Mouse (Mus musculus) heart, postnatal 36 days (tissue): ENCODE results near the gene Notch4. TPM values are rescaled to one million over a fixed set of nuclear protein-coding genes. Genes with fewer than 3 reads are reported as not detected.
"Not testable (repeated sequence)": the region's sequence is repeated elsewhere in the genome, so short reads cannot be mapped to it uniquely, and the experiment has no call there.

Experiments used
- DNase-seq, 2 experiments: peaks; one replicate each; pipeline ENCODE4 v3.0.0; 2021 to 2022
- intact Hi-C: fragments of 180-260 bp; cut with DNase I; formaldehyde crosslinking; loops from one replicate; pipeline ENCODE4 v1.15.1; 2025
- total RNA-seq, 2 experiments: library from RNA; stranded (reverse); gene quantifications; 2 replicates each; pipeline ENCODE4 v1.2.3; 2021

The Notch4 gene
- 10 to 100 TPM; 33.0 to 48.6 TPM for total RNA-seq

DNA sequence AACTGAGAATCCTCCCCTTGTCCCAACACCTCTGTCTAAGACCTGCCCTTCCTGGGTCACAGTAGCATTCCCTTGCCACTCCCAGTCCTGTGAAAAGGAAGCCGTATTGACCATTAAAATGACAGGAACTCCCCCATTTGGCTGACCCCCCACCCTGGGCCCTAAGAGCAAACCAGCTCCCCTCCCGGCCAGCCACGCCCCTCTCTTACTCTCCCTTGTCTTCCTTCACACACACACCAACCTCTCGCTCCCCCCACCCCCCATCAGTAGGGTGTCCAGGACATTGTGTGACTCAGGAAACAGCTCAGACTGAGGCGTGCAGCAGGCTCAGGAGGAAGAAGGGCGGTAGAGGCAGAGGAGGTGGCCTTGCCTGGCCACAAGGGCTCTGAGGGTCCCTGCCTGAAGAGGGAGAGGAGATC, at the start of gene Notch4:
Gene Notch4, plus strand, starts transcription at position 266 of the 419 bp plus-strand sequence.
- intact Hi-C loops, result loop anchor here (2.0 kb wide), 1 partner anchor 23 kb away; no protein-coding TSS in a partner anchor
- peak; percentile 60 to 64 for DNase-seq

DNA sequence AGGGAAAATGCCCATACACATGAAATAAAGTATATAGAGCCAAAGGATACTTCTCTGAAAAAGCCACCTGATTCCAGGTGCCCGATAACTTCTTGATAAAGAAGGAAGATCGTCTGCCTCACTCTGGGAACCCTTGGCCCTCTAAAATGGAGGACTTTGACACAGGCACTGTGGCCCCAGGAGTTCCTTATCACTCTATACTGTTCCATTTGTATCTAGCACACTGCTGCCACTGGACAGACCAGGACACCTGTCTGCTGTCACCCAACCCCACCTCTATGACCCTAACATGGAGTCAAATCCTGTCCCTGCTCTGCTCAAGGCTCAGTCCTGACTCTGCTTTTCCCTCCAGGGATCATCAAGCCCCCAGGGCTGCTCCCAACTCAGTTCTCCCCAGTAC, 47.6 kb upstream of the Notch4 start:
- intact Hi-C loops, result no loop called here
- no peak for DNase-seq

DNA sequence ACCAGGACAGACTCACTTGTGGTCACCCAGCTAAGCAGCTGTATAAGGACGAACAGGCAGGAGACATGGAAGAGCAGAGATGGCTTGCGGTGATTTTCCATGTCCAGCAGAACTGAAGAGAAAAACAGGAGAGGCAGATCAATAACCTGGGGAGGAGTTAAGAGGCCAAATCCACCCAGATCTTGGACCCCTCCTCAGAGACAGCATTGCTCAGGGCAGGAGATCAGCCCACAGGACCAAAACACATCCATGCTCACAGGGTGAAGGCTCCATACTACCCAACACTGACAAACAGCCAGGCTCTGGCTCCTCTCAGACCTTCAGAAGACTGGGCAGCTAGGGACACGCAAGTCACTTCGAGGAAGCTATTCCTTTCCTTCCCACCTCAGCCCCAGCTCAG, 46.8 kb upstream of the Notch4 start, which contains the start of gene Btnl6:
Gene Btnl6, minus strand, starts transcription at position 101 of the 400 bp plus-strand sequence.
- DNase-seq, result no peak
- intact Hi-C loops, result no loop called here

GRCm38 (mm10) chr17:34517795-34518194, 46.3 kb upstream of the Notch4 start:
- intact Hi-C loops, result no loop called here
- no peak for DNase-seq

GRCm38 (mm10) chr17:34518571-34518970, 45.5 kb upstream of the Notch4 start:
- DNase-seq, intact Hi-C loops: not testable (repeated sequence)

- no peak for DNase-seq
- intact Hi-C loops, result no loop called here
Observed at GRCm38 (mm10) chr17:34519001-34519400, 45.1 kb upstream of the Notch4 start.

DNA sequence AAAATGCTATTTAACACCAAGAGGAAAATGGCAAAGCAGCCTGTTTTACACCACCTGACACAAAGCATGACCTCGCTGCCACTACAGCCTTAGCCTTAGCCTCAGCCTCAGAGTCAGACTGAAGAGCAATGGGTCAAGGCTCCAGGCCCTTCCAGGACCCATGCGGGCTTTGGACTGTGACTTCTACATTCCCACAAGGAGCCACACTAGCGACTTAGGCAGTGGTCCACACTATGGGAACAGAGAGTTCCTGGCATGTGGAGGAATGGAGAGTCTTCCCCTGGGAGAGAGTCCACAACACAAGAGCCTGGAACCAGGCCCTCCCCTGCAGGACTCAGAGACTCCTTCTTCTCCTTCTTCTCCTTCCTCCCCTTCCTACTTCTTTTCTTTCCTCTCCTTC, 31.4 kb upstream of the Notch4 start:
- no peak for DNase-seq
- intact Hi-C loops, result no loop called here

DNA sequence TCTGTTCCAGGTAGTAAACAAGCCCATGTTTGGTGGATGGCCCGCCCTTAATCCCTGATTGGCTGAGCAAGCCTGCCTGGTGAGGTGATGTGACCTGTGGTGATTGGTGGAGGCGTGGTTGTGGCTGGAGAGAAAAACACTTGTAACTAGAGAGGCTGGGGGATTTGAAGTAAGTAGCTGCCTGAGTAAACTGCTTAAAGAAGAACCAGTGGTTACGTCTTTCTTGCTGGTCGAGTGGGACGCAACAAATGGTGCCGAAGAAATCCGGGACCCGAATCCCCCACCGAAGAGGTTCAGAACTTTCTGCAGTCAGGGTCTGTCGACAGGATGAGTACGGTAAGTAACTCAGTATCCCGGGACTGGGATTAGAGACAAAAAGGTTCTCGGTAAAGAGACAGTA, 20.5 kb upstream of the Notch4 start:
- intact Hi-C loops, DNase-seq: not testable (repeated sequence)

GRCm38 (mm10) chr17:34546797-34547196, 17.3 kb upstream of the Notch4 start:
- DNase-seq, result no peak
- intact Hi-C loops, result no loop called here

DNA sequence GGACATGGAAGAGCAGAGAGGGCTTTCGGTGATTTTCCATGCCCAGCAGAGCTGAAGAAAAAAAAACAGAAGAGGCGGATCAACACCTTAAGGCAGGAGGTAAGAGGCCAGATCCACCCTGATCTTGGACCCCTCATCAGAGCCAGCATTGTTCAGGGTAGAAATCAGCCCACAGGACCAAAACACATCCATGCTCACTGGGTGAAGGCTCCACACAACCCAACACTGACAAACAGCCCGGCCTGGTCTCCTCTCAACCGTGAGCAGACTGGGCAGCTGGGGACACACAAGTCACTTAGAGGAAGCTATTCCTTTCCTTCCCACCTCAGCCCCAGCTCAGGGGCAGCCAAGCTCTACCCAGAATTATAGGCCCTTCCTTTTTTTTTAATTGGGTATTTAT, 16.5 kb upstream of the Notch4 start:
- intact Hi-C loops, result no loop called here
- DNase-seq, result no peak

DNA sequence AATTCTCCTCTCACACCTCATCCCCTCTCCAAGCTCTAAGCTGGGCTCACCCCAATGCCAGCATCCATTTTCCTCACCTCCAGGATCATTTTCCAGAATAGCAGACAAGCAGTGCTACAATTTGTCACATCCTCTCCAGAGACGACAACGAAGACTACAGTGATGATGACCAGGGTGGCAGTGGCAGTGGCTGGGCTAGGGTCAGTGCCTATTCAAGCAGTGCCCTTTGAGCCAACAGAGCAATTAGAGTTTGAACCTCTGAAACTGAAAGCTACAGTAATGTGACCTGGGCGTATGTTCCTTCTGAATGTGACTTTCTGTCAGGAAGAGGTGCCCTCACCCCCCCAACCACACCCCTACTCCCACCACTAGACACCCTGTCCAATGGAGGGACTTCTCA, 14.9 kb upstream of the Notch4 start:
- intact Hi-C loops, result no loop called here
- DNase-seq, result no peak

DNA sequence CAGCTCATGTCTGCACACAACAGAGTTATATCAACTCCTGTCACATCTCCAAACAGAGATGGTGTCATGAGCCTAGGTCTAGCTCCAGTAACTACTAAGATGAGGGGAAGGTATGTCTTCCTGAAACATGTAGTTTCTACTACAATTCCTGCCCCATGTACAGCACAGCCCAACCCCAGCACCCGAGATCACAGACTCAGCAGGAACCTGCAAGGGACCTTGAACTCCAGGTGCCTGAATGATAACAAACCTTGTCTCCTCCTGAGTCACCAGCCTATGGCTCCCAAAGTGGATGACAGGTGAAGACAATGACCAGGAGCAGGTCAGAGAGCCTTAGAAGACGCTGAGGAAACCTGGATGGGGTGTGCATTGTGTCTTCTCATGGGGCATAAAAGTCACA, 14.2 kb upstream of the Notch4 start:
- DNase-seq, result no peak
- intact Hi-C loops, result no loop called here

DNA sequence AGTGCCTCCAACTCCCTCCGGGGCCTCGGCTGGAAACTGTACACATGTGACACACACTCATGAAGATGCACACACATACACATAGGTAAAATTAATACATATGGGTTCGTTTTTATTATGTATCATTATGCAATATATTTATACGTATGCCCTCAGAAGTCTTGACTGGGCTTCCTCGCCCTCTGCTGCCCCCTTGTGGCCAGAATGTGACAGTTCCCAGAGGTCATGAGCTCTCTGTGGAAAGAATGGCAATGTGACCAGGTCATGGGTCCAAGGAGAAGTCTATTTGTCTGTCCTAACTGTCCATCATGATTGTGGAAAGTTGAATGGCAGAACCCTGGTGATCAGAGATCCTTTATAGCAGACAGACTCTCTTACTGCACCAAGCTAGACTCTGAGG, 8.6 kb upstream of the Notch4 start:
- DNase-seq, result peak; percentile 80 to 90
- intact Hi-C loops, result loop anchor here (1.0 to 2.0 kb wide), 2 partner anchors 64 to 115 kb away; no protein-coding TSS in a partner anchor

DNA sequence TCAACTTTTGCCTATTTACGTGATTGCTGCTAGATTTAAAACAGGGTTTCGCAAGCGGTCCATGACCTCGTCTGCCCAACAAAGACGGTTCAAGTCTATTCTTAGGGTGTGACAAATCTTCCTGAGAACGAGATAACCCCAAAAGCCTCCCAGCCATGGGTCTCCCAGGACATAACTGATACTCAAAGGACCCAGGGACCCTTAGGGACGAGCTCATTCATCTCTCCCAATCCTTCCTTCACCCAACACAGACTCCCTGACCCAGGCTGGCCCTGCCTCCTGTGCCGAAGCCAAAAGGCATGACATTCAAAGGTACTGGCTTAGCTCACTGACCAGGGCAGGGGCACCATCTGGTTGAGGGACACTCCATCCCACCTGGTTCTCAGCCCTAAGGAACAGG, 7.7 kb upstream of the Notch4 start:
- DNase-seq, result no peak
- intact Hi-C loops, result no loop called here

- no peak for DNase-seq
- intact Hi-C loops, result no loop called here
Observed at GRCm38 (mm10) chr17:34557411-34557810, 6.7 kb upstream of the Notch4 start.

- DNase-seq, result no peak
- intact Hi-C loops, result no loop called here
Observed at GRCm38 (mm10) chr17:34559116-34559515, 5.0 kb upstream of the Notch4 start.

DNA sequence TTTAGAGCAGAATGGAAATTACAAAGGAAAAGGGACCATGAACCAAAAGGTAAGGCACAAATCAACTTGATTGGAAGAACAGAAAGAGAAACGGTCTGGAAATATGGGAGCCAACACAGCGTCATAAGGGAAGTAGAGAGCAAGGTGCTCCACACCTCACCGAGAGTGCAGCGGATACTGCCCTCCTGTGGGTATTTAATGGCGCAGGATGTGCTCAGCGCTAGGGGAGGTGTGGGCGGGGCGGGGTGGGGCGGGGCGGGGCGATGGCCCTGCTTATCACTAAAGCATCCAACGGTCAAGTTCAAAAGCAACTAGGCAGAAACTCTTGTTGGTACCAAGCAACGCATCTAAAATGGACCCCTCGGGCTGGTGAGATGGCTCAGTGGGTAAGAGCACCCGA, 4.2 kb upstream of the Notch4 start:
- no peak for DNase-seq
- intact Hi-C loops, result no loop called here

GRCm38 (mm10) chr17:34560438-34560837, 3.6 kb upstream of the Notch4 start:
- intact Hi-C loops, result no loop called here
- no peak for DNase-seq

DNA sequence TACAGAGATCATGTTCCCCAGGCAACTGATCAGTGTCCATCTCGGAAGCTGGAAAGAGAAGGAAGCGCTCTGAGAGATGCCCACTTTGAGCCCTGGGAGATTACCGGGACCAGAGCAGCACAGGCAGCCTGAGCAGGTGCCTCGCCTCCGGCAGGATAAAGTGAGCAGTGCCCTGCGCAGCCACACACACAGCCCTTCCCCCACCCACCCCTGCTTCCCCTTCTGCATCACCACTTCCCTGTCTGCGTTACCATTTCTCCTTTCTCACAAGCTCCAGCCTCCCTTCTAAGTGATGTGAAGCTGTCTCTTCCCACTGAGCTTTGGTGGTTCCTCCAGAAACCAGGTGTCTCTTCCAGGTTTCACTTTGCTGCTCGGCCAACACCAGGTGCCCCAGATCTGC, 2.9 kb upstream of the Notch4 start:
- intact Hi-C loops, result no loop called here
- no peak for DNase-seq

DNA sequence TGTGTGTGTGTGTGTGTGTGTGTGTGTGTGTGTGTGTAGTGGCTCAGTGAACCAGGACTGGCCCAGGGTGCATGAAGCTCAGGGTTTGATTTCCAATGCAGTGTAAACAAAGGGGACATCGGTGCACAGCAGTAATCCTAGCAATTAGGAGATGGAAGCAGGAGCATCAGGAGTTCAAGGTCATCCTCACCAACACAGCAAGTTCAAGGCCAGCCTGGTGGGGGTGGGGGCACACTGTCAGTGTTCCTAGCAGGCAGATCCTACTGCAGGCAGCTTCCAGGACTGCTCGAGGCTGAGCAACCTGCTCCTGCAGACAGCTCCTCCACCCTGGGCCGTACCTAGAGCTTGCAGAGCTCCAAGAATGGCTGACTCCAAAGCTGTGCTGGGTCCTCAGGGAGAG, 1.5 kb upstream of the Notch4 start:
- DNase-seq, result no peak
- intact Hi-C loops, result no loop called here

GRCm38 (mm10) chr17:34563354-34563753, 714 bp upstream of the Notch4 start:
- intact Hi-C loops, result no loop called here
- DNase-seq, result no peak

- intact Hi-C loops, result loop anchor here (2.0 kb wide), 1 partner anchor 22 kb away; no protein-coding TSS in a partner anchor
- peak; percentile 54 to 56 for DNase-seq
Observed at GRCm38 (mm10) chr17:34564796-34565195, 728 bp downstream of the Notch4 start.

DNA sequence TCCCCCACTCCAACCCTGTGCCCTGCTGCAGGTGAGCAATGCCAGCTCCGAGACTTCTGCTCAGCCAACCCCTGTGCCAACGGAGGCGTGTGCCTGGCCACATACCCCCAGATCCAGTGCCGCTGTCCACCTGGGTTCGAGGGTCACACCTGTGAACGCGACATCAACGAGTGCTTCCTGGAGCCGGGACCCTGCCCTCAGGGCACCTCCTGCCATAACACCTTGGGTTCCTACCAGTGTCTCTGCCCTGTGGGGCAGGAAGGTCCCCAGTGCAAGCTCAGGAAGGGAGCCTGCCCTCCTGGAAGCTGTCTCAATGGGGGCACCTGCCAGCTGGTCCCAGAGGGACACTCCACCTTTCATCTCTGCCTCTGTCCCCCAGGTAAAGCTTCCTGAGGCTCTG, 3.2 kb downstream of the Notch4 start:
- DNase-seq, result no peak
- intact Hi-C loops, result no loop called here
